Mouse (Mus musculus): ENCODE results near the gene Fastk. TPM values are rescaled to one million over a fixed set of nuclear protein-coding genes. Genes with fewer than 3 reads are reported as not detected.

The Fastk gene
- polyA plus RNA-seq, 1 experiment from 2014 or later, result 91.5 TPM

DNA sequence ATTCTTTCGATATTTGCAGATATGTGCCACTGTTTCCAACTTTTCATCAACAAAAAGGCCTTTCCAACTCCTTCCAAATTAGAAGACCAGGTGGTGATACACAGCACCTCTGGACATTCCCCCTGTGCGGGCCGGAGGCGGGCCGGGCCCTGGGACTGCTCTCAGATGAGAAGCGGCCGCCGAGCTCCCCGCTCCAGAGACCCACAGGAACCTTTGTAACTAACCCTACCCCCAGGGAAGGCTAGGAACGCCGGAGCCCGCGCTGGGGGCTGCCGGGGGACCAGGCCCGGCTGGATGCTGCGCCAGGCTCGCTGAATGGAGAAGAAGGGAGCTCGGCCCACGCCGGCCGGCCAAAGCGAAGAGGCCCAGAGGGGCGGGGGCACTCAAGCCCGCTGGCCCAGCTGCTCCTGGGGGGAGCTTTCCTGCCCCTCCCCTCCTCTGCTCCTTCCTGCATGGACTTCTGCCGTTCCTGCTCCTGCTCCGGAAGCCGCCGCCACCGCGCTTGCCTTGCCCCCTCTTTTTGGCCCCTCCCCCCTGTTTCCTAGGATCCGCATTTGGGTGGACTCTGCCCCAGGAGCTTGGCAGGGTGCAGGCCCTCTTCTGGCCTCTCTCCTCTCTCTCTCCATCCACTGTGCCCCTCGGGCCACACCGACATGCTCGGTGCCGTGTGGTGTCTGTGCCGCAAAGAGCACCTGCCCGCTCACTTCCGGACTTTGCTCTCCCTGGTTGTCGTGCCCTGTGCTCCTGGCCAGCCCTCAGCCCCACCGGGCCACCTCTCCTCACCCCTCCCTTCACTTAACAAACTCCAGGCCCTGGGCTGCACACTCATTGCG, 37.4 kb upstream of the Fastk start:
- no peaks in the 10 kb centered on the region for H3K9me3 ChIP-seq (ENCODE audit: low read depth, low read length)
- no peak overlapping the region for H3K4me2 ChIP-seq
- ATAC-seq (ENCODE audit: insufficient read depth), result peak; percentile 10; the same call in 1 of the 2 replicates
- no peak overlapping the region for H3K27ac ChIP-seq (ENCODE audit: low read depth)
- 54% methylated on average over 41 of the region's 41 CpGs for WGBS
- H3K4me3 ChIP-seq (ENCODE audit: low read depth, low read length), result no peak overlapping the region
- H3K27me3 ChIP-seq (ENCODE audit: insufficient read depth, low read length), result no peaks in the 10 kb centered on the region
- H3K36me3 ChIP-seq (ENCODE audit: insufficient read depth), result peaks cover 87% of the 10 kb centered on the region
- DNase-seq, result peak; percentile 31
- no peak for TF ChIP-seq CTCF (IDR thresholded peaks at IDR 0.05; ENCODE audit: low read depth)
- H3K9ac ChIP-seq, result no peak overlapping the region; the same call in 1 of the 2 replicates
- no peaks in the 10 kb centered on the region for H3K4me1 ChIP-seq (ENCODE audit: insufficient read depth)

DNA sequence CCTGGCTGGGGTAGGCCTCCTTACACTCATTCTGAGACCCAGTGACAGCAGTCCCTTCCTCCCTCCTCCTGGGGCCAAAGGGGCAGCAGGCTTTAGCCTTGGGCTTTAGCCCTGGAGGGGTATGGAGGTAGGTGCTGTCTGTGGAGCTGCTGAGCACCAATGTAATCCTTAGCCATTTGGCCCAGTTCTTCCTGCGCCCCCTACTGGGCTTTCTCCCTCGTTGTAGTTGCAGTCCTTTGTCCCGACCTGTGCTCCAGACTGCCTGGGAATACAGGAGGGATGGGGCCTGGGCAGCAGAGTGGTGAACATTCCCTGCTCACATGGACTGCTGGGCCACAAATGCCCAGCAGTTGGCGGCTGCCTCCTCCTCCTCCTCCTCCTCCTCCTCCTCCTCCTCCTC, 36.6 kb upstream of the Fastk start:
- peak; percentile 82 for TF ChIP-seq CTCF (IDR thresholded peaks at IDR 0.05; ENCODE audit: low read depth)
- no peaks in the 10 kb centered on the region for H3K9me3 ChIP-seq (ENCODE audit: low read depth, low read length)
- H3K9ac ChIP-seq, result no peak overlapping the region
- H3K27me3 ChIP-seq (ENCODE audit: insufficient read depth, low read length), result no peaks in the 10 kb centered on the region
- no peak overlapping the region for H3K27ac ChIP-seq (ENCODE audit: low read depth)
- WGBS, result 1% methylated on average over 4 of the region's 4 CpGs
- peak; percentile 88 for DNase-seq
- H3K36me3 ChIP-seq (ENCODE audit: insufficient read depth), result peaks cover 87% of the 10 kb centered on the region
- no peaks in the 10 kb centered on the region for H3K4me1 ChIP-seq (ENCODE audit: insufficient read depth)
- H3K4me3 ChIP-seq (ENCODE audit: low read depth, low read length), result no peak overlapping the region
- no peak overlapping the region for H3K4me2 ChIP-seq
- ATAC-seq (ENCODE audit: insufficient read depth), result peak; percentile 59

DNA sequence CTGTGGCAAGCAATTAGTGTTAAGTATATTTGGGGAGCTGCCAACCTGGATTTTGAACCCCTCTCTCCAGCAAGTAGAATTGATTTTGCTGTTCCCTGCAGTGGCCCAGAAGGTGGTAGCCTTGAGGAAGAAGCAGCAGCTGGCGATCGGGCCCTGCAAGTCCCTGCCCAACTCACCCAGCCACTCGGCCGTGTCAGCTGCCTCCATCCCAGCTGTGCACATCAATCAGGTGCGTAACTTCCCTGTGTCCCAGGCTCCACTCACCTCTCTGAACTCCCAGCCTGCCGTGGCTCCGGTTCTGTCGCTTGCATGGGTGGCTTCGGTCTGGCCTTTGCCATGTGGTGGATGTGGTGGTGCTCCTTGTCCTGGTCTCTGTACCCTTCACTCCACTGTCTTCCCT, 32.8 kb upstream of the Fastk start:
- H3K36me3 ChIP-seq (ENCODE audit: insufficient read depth), result peaks cover 61% of the 10 kb centered on the region
- no peak for TF ChIP-seq CTCF (IDR thresholded peaks at IDR 0.05; ENCODE audit: low read depth)

DNA sequence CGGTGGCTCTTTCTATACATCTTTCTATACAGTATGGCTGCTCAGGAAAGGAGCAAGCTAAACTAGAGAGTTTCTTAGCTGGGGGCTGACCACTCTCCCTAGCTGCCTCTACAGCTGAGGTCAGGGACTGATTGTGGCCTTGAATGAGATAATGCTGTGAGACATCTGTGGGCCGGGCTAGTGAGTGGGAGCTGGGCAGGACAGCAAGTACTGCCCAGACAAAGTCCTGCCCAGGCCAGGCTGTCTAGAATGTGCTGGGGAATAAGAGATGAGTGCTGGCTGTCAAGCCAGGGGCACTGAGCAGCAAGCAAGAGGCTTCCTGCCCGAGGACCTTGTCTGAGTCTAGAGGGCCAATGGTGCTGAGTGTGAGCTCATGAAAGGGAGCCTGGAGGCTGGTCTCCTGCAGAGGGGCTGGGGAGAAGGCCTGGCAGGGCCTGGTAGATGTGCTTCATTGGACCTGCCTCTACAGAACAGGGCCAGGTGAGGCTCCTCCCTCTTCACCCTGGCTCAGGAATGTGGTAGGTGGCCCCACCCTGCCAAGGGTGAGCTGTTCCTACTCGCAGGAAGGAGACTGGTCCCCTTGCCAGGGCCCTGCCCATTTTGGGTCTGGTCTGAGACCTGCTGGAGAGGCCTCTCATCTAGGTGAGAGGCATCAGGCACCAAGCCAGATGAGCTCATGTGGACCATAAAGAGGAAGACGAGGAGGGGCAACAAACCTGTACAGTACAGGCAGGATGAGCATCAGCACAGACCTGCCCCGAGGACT, 30.6 kb upstream of the Fastk start:
- Histone ChIP-seq H3K27me3 (ENCODE audit: insufficient read depth, low read length) (peaks cover 14% of the 10 kb centered on the region; the same call in 1 of the 2 replicates), H3K27ac (ENCODE audit: low read depth) (no peak overlapping the region), H3K4me2 (peak overlapping the region; percentile 80), H3K9ac (0 out of 2 replicates have a peak overlapping the region, but pooled peaks have one; percentile 61), H3K36me3 (ENCODE audit: insufficient read depth) (peaks cover 45% of the 10 kb centered on the region), H3K4me3 (ENCODE audit: low read depth, low read length) (peak overlapping the region; percentile 55), H3K9me3 (ENCODE audit: low read depth, low read length) (no peaks in the 10 kb centered on the region), H3K4me1 (ENCODE audit: insufficient read depth) (no peaks in the 10 kb centered on the region)
- no peak for TF ChIP-seq CTCF (IDR thresholded peaks at IDR 0.05; ENCODE audit: low read depth)
- WGBS, result 59% methylated on average over 6 of the region's 6 CpGs
- peak; percentile 52 for ATAC-seq (ENCODE audit: insufficient read depth)
- peak; percentile 70 for DNase-seq

More for the DNA sequence above, 32.8 kb upstream of the Fastk start:
- no peak for DNase-seq
- Histone ChIP-seq H3K4me1 (ENCODE audit: insufficient read depth) (no peaks in the 10 kb centered on the region), H3K4me2 (no peak overlapping the region), H3K9ac (no peak overlapping the region), H3K4me3 (ENCODE audit: low read depth, low read length) (no peak overlapping the region), H3K27me3 (ENCODE audit: insufficient read depth, low read length) (peaks cover 14% of the 10 kb centered on the region; the same call in 1 of the 2 replicates), H3K27ac (ENCODE audit: low read depth) (no peak overlapping the region), H3K9me3 (ENCODE audit: low read depth, low read length) (no peaks in the 10 kb centered on the region)
- 86% methylated on average over 9 of the region's 9 CpGs for WGBS
- ATAC-seq (ENCODE audit: insufficient read depth), result no peak

DNA sequence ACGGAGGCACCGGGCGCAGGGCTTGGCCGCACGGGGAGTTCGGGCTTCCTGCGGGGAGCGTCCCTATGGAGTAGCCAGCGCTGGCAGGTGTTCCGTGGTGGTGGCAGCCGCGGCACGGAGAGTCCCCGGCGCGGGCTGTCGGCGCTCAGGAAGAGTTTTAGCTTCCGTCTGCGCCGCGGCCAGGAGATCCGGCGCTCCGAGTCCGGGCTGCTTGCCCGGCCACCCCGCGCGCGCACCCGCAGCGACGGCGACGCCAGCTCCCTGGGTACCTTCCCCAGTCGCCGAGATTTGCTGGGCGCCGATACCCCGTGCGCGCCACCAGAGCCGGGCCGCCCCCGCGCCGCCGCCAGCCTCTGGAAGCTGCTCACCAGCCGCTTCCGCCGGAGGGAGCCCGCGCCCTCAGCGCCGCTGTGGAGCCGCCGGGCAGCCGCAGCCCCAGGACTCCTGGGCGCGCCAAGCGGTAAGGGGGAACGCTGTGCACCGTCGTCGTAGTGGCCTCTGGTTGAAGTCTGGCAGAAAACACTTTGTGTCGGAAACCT, 29.7 kb upstream of the Fastk start:
- ATAC-seq (ENCODE audit: insufficient read depth), result peak; percentile 2; the same call in 1 of the 2 replicates
- 5% methylated on average over 62 of the region's 67 CpGs for WGBS

DNA sequence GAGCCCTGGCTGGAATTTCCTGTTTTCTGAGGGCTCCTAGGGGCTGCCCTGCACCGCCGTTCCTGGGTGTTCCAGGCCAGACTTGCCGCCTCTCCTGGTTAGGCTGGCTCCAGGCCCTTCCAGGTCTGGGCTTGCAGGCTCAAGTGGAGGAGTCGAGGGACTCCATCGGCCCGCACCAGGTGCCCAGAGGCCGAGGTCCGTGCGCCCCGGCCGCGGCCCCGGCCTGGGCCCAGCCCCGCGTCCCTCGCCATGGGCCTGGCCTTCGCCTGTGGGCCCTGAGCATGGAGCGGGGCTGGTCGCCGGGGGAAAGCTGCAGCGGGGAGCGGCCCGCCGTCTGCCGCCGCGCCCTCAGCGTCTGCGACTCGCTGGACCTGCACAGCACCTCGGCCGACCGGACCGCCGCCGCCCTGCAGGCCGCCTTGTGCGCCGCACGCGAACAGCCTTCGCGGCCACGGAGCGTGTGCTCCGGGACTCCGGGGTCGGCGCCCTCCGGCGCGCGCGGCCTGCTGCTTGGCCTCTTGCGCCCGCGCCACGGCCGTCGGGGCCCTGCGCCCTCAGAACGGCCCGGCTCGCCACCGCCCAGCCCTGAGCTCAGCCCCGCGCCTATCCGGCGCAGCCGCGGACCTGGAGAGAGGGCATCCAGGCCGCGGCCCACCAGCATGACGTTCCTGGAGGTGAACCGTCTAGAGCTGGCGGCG, 29.1 kb upstream of the Fastk start:
- H3K4me3 ChIP-seq (ENCODE audit: low read depth, low read length), result peak overlapping the region; percentile 55
- ATAC-seq (ENCODE audit: insufficient read depth), result peak; percentile 68
- H3K4me2 ChIP-seq, result peak overlapping the region; percentile 80
- peak; percentile 68 for DNase-seq
- peak overlapping the region; percentile 80 for H3K27ac ChIP-seq (ENCODE audit: low read depth)
- H3K36me3 ChIP-seq (ENCODE audit: insufficient read depth), result peaks cover 30% of the 10 kb centered on the region
- WGBS, result 5% methylated on average over 69 of the region's 77 CpGs
- H3K4me1 ChIP-seq (ENCODE audit: insufficient read depth), result no peaks in the 10 kb centered on the region
- TF ChIP-seq CTCF (IDR thresholded peaks at IDR 0.05; ENCODE audit: low read depth), result no peak
- H3K27me3 ChIP-seq (ENCODE audit: insufficient read depth, low read length), result peaks cover 14% of the 10 kb centered on the region; the same call in 1 of the 2 replicates
- H3K9ac ChIP-seq, result peak overlapping the region; percentile 61
- no peaks in the 10 kb centered on the region for H3K9me3 ChIP-seq (ENCODE audit: low read depth, low read length)

More for the DNA sequence above, 29.7 kb upstream of the Fastk start:
- peak; percentile 74 for DNase-seq
- peak; percentile 20; the same call in 1 of the 2 replicates for TF ChIP-seq CTCF (IDR thresholded peaks at IDR 0.05; ENCODE audit: low read depth)
- H3K4me1 ChIP-seq (ENCODE audit: insufficient read depth), result no peaks in the 10 kb centered on the region
- peaks cover 14% of the 10 kb centered on the region; the same call in 1 of the 2 replicates for H3K27me3 ChIP-seq (ENCODE audit: insufficient read depth, low read length)
- H3K36me3 ChIP-seq (ENCODE audit: insufficient read depth), result peaks cover 37% of the 10 kb centered on the region
- H3K4me2 ChIP-seq, result peak overlapping the region; percentile 80
- H3K9me3 ChIP-seq (ENCODE audit: low read depth, low read length), result no peaks in the 10 kb centered on the region
- peak overlapping the region; percentile 55 for H3K4me3 ChIP-seq (ENCODE audit: low read depth, low read length)
- H3K9ac ChIP-seq, result peak overlapping the region; percentile 61
- H3K27ac ChIP-seq (ENCODE audit: low read depth), result peak overlapping the region; percentile 80

All from lung, embryonic 14.5 days (tissue).